Mouse (Mus musculus): Measurements from ENCODE around the gene Atrn.
"Not testable (repeated sequence)": the region's sequence is repeated elsewhere in the genome, so short reads cannot be mapped to it uniquely, and the experiment has no call there.

Atrn gene

DNA sequence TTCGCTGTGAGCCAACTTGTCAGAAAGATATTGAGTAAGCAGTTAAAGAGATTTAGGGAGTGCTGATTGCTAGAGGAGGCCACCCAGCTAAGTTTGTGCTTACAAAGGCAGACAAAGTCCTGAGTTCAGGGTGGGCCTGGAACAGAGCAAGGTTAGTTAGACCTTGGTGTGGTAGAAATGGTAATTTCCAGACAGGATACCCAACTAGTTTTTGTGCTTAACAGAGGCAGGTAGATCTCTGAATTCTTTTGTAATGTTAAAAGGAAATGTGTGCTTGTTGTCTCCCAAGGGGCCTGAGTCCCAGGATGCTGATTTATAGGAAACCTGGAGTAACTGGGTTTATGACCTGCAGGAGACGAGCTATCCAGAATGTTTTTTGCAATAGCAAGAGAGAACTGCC lies 52.6 kb downstream of the Atrn start:
- CTCF ChIA-PET = no interaction called here

DNA sequence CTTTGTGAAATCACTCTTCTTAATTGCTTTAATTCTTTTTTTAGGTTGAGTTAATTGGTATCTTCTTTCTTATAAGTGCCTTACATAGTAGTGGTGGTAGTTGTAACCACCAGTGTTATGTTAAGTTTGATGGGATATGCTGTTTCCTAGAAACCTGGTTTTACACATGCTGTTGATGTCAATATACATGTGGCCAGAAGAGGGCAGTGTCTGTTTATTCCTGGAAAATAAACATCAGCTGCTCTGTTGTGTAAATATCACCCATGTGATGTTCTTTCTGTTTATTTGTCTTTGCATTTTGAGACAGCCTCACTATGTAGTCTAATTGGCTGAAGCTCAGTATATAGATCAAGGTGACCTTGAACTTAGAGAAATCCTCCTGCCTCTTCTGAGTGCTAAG lies 55.6 kb downstream of the Atrn start:
- CTCF ChIA-PET = interaction anchor here (0.7 kb wide), 1 partner anchor 206 kb away, joined by 4 read pairs; no protein-coding TSS in a partner anchor

DNA sequence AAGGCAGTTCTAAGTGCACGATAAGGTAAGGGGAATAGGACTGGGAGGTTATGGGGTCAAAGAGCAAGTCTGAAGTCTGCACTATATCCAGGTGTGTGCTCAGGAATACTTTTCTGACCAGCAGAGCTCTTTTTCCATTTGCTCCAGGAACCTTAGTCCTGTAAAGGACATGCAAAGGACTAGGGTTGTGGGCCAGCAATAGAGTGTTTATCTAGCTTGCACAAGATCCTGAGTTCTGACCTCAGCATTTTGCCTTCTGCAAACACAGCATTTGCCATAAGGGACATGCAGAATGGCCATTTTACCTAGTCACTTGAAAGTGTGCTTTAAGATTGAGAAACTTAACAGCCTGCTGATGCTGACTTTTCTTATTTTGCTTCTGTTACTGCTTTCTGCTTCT lies 58.7 kb downstream of the Atrn start:
- CTCF ChIA-PET = no interaction called here

- CTCF ChIA-PET = interaction anchor here (0.6 kb wide), 1 partner anchor 28 kb away, joined by 8 read pairs; no protein-coding TSS in a partner anchor
These were observed 64.7 kb downstream of the Atrn start for GRCm38 (mm10) chr2:130971030-130971429.

DNA sequence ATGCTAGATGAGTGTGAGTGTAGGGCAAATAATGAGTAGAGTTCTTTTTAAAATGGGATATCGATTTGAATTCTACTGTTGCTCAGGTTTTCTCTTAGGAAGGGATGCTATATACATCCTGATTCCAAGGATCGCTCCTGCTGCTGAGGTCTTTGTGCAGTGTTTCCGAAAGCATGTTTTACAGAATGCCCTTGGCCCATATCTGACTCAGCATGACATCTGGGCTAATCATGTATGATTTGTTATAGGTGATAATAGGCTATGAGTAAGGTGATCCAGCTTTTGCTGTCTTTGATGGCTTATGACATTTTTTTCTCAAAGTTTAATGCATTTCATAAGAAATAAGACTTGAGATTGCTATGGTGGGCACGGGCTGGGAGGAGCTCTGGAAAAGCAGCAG lies 66.1 kb downstream of the Atrn start:
- CTCF ChIA-PET = interaction anchor here (0.7 kb wide), 1 partner anchor 19 kb away, joined by 3 read pairs; no protein-coding TSS in a partner anchor

DNA sequence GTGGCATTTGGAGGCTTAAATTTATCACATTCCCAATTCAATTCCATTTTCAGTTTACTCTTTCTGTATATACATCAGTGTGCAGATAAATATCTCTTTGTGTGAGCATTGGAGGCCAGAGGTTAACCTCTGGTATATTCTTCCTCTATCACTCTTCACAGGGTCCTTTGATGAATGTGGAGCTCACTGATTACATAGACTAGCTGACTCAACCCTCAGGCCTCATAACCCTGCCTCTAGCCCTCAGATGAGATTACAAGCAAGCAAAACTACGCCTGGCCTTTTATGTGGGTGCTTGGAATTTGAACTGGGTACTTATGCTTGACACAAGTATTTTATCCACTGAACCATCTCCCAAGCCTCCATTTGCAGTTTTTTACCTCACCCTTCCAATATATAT lies 68.6 kb downstream of the Atrn start:
- CTCF ChIA-PET = no interaction called here

DNA sequence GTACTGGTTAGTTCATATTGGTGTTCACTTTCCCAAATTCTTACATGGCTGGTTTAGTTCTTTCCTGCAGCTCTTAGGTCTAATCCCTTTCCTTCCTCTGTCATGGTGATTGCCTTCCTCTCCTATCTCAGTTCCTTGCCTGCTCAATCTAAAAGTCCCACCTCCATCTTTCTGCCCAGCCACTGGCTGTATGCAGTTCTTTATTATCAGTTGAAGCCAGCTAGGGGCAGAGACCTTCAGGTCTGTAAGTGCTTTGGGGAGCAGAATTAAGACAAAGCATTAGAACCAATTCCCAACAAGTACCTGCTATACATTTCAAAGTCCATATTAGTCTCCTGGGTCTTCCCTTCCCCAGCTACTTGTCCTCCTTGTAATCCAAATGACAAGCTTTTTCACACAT lies 71.3 kb downstream of the Atrn start:
- CTCF ChIA-PET = no interaction called here

DNA sequence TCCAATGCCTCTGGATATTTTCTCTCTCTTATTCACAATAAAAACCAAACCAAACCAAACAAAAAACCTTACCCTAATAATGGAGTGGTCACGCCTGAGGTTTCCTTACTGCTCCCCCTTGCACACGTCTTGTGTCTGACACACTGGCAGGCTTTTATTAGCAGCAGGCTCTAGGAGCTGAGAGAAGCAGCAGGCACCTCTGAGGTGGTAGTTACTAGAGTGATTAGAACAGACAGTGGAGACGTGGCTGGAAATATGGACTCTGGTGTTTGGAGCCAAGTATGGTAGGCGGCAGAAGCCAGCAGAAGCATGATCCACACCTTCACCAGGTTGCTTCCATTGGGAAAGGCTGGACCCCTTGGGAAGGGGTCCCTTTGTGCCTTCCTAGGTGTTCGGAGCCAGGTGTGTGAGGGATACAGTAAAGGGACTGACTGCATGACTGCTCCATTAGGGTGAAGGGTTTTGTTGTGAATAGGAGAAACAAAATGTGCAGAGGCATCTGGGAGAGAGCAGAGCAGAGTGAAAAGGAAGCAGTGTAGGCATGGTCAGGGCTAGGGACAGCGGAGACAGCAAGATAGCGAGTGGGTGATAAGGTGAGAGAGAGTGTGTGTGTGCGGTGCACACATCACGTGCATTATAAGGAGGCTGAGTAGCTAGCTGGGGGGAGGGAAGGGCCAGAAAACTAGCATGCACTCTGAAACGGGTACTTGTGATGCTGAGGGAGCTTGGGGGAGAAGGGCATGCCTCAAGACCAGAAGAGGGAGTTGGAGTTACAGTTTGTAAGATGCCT lies 72.0 kb downstream of the Atrn start:
- CTCF ChIA-PET = no interaction called here

GRCm38 (mm10) chr2:130979138-130979537 lies 72.8 kb downstream of the Atrn start:
- CTCF ChIA-PET = no interaction called here

- CTCF ChIA-PET = no interaction called here
These were observed 86.5 kb downstream of the Atrn start for GRCm38 (mm10) chr2:130992818-130993217.

DNA sequence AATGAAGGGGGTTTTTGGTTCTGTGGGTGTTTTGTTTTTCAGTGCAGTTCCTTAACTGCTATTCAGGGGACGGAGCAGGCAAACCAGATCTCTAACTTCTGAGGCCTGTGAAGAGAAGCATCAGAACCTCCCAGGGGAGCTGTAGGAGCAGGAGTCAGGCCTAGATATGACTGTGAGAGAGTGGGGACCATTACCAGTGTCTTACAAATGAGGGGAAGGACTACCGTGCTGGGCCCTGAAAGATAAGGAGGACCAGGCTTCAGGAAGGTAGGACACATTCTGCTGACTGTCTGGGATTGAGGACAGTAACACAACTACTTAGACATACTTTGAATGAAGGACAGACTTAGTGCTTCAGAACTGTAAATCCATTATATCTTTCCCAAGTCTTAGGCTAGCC lies 102.8 kb downstream of the Atrn start:
- CTCF ChIA-PET = no interaction called here

DNA sequence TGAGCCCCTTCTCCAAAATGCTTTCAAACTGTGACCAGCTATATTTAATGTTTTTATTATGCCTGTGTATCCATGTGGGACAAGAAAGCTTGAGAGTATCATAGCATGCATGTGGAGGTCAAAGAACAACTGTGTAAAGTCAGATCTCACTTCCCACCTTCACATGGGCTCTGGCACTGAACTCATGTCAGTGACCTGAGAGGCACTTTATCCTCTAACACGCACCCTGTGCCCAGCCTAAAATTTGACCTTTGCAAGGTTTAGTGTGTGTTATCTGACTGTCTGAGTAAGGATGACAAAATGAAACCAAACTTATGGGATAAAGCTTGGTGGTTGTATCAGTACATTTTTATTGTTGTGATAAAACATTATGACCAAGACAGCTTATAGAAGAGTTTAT lies 104.3 kb downstream of the Atrn start:
- CTCF ChIA-PET = interaction anchor here (0.7 kb wide), 1 partner anchor 1016 kb away, joined by 3 read pairs; no protein-coding TSS in a partner anchor

DNA sequence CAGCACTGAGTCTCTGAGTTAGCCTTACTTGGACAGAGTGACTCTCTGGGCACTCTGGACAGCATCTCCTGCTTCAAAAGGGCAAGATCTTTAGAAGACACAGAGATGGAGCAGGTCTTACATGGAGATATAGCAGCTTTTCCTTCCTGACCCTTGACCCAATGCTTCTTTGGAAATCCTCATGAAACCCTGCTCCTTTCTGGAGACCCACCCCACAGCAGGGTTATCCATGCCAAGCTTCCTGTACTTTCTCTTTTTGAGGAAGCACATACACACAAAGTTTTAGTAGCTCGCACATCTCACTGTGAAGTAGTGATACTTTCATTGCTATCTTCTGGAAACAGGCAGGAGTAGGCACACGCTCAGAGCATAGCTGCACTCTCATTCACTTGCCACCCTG lies 118.9 kb downstream of the Atrn start:
- CTCF ChIA-PET = no interaction called here

GRCm38 (mm10) chr2:131026941-131027340 lies 120.6 kb downstream of the Atrn start:
- CTCF ChIA-PET = no interaction called here

DNA sequence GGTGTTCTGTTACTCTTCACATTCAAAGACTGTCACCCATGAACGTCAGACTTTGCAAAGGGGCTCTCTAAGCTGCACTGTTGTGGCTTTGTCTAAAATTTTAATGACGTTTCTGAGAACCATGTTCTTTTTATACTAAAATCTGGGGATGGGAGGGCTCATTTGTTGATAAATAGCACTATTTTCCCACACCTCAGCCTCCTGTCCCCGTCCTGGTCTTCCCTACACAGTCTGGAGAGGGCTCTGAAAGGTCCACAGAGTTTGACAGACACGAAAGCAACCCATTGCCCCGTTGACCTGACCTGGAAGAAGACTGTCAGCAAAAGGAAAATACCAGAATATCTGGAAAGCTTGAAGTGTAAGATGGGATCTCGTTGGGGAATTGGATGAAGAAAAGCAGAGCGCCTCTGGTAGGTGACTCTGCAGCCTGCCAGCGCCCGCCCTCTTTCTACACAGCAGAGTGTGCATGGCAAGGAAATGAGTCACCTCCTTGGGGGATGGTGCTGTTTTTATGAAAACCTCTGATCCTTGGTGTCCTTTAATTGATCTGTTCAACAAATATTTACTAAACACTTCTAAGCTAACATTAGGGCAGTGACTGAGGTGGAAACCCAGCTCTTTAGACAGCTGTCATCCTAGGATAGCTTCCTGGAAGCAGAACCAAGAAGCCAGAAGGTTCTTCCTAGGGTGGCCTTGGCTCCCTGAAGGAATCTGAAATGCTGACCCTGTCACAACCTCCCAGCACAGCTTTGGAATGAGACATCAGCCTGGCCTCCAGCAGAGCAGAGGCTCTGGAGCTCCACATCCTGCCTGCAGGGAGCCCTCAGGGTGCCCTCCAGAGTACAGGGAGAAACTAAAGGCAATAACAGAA lies 123.0 kb downstream of the Atrn start:
- CTCF ChIA-PET = no interaction called here

DNA sequence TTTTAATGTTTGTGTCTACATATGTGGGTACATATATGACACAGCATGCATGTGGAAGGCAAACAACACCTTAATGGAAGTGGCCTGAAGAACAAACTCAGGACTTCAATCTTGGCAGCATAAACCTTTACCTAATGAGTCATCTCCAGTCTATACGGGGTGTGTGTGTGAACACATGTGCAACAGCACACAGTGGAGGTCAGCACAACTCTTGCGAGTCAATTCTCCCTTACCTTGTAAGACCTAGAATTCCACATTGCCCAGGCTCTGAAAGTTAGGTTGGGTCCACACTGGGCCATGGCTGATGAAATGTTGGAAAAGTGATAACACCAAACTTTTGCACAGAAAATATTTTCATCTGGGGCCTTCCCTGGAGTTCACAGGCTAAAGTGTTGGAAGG lies 124.3 kb downstream of the Atrn start:
- CTCF ChIA-PET = no interaction called here

DNA sequence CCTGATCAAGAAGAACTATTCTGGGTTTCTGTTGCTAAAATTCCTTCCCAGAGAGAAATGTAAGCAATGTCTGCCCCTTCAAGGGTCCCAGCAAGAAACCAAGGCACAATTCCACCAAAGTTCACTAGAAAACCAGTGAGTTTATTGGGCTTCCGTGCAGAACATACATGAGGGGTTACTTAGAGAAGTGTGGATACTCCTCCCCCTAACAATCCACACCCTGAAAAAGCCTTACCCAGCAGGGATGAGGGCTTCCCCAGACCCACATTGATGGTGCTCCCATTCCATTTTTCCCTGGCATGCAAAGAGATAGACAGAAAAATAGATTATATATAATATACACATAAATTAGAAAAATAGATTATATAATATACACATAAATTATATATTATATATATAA lies 124.7 kb downstream of the Atrn start:
- CTCF ChIA-PET = no interaction called here

GRCm38 (mm10) chr2:131031406-131031805 lies 125.1 kb downstream of the Atrn start:
- CTCF ChIA-PET = not testable (repeated sequence)

DNA sequence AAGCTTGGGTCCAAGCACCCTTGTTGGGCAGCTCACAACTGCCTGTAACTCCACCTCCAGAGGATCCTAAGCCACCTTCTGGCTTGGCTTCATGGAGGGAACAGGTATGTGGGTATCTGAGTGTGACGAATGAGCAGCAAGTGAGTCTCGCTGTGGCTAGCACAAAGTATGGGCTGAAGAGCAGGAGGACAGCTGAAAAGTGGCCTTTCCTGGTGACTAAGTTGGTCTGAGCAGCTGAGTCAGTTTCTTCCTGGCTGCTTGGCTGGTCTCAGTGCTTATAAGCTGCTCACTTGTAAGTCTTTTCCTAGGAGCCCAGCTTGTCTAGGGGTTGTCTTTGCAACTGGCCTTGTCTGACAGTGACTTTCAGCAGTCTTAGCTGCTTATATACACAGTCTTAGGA lies 130.0 kb downstream of the Atrn start:
- CTCF ChIA-PET = no interaction called here

DNA sequence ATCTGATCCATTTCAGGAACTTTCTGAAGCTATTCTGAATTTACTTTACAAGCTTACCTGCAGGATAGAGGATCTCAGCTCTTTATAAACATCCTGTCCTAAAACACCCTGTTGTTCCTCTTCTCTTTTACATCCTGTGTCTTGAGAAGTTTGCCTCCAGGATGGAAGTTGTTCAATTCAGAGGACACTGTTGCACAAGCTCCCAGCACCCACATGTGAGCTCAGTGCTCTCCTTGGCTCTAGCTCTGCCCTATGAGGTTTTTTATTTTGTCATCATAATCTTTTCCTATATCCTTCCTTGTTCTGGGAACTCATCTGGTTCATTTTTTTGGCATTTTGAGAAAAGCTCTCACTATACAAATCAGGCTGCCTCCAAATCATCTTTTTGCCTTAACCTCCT lies 130.5 kb downstream of the Atrn start:
- CTCF ChIA-PET = no interaction called here

DNA sequence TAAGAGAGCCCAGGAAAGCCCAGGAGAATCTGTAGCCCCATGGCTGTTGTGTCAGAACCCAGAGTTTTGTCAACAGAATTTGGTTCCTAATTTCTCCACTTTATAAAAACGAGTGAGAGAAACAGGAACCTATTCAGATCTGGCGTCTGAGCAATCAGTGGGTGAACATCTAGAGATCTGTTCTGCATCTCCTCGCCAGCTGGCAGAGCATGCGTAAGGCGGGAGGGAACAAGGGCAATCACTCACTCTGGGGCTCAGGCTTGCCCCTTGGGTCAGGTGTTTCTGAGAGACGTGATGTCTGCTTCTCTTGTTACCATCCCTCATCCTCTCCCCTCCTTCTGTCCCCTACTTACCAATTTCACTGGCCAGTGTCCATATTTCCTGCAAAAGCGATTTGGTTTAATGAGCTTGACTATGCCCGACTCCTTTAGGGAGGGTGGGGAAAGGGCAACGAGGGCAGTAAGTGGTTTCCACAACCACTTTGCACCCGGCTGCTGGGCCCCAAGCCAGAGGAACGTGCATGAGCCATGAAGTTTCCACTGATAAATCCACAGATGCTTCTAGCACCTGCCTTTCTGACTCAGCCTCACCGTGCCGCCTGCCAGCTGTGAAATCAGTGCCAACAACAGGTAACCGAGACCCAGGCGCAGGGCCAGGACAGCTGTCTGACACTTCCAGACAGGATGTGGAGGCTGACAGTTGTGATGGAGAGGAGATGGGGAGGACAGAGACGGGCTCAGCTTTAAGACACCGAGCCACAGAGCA lies 131.1 kb downstream of the Atrn start:
- CTCF ChIA-PET = interaction anchor here (0.6 kb wide), 1 partner anchor 56 kb away, joined by 6 read pairs; no protein-coding TSS in a partner anchor

GRCm38 (mm10) chr2:131038197-131038596 lies 131.9 kb downstream of the Atrn start:
- CTCF ChIA-PET = no interaction called here

Data from spleen, embryonic (tissue).